Mouse (Mus musculus): ENCODE data around the gene Dnaja3.

DNA sequence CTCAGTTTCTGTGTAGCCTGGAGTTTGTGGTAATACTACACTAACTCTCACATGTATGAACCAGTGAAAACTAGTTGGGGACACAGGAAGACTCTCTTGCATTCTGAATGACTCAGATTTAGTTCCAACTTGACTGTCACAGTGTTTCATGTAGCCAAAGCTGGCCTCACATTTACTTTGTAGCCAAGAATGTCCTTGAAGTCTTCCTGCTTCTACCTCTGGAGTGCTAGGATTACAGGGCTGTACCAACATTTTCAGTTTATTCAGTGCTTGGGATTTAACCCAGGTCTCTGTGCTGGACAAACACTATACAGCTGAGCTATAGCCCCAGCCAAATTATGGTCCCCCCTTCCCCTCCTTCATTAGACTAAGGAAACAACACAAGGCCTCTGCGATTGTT is 102.4 kb downstream of the Dnaja3 start:
- TF ChIP-seq TCF12 (IDR thresholded peaks at IDR 0.05; ENCODE audit: insufficient read depth, poor library complexity, severe bottlenecking) = no peak
- TF ChIP-seq MAX (IDR thresholded peaks at IDR 0.05; ENCODE audit: low read depth) = no peak
- TF ChIP-seq POLR2A (IDR thresholded peaks at IDR 0.05; ENCODE audit: insufficient read length, low read depth) = no peak
- TF ChIP-seq E2F4 (IDR thresholded peaks at IDR 0.05; ENCODE audit: insufficient read depth) = no peak
- no peak for TF ChIP-seq SRF (IDR thresholded peaks at IDR 0.05; ENCODE audit: control insufficient read depth, insufficient read length, low read depth)
